Mouse (Mus musculus): ENCODE measurements around the gene Ttc26. TPM values are rescaled to one million over a fixed set of nuclear protein-coding genes. Genes with fewer than 3 reads are reported as not detected.
A peak's percentile ranks its signal among the peaks of the same experiment; 100 is the strongest.
"Not testable (repeated sequence)": the region's sequence is repeated elsewhere in the genome, so short reads cannot be mapped to it uniquely, and the experiment has no call there.

The Ttc26 gene
- polyA plus RNA-seq, 1 experiment from 2014 or later = 13.2 TPM

- no peak for ATAC-seq
- ChIA-PET CTCF (interaction anchor here (0.6 kb wide), 1 partner anchor 68 kb away, joined by 3 read pairs; no protein-coding TSS in a partner anchor), POLR2A (no interaction called here)
- no peak for TF ChIP-seq CTCF (IDR thresholded peaks at IDR 0.05)
- DNase-seq (ENCODE audit: low read depth, low spot score) = no peak
- in situ Hi-C loops (cut with MboI; ENCODE audit: low pct_unique_long_range_greater_than_20kb) = no loop called here
- no peaks in the 10 kb centered on the region for H3K27me3 ChIP-seq
These were observed 23.5 kb upstream of the Ttc26 start for GRCm38 (mm10) chr6:38357603-38358252.

- in situ Hi-C loops (cut with MboI; ENCODE audit: low pct_unique_long_range_greater_than_20kb) = no loop called here
- POLR2A ChIA-PET = no interaction called here
- DNase-seq (ENCODE audit: low read depth, low spot score) (no peak), ATAC-seq (no peak)
- CTCF ChIA-PET = no interaction called here
- no peak for TF ChIP-seq CTCF (IDR thresholded peaks at IDR 0.05)
- H3K27me3 ChIP-seq = no peaks in the 10 kb centered on the region
These were observed 22.8 kb upstream of the Ttc26 start for GRCm38 (mm10) chr6:38358253-38359027.

DNA sequence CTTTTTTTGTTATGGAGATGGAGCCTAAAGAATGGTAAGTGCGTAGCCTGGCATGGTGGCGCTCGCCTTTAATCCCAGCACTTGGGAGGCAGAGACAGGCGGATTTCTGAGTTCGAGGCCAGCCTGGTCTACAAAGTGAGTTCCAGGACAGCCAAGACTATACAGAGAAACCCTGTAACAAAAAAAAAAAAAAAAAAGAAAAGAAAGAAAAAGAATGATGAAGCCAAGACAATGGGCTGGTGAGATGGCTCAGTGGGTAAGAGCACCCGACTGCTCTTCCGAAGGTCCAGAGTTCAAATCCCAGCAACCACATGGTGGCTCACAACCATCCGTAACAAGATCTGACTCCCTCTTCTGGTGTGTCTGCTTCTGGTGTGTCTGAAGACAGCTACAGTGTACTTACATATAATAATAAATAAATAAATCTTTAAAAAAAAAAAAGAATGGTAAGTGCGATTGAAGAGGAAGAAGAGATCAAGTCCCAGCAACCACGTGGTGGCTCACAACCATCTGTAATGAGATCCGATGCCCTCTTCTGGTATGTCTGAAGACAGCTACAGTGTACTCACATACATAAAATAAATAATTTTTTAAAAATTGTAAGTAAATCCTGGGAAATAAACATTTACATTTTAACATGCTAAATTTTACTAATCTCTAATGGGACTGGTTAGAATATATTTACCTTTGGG lies 22.1 kb upstream of the Ttc26 start:
- DNase-seq (ENCODE audit: low read depth, low spot score); POLR2A ChIA-PET; H3K27me3 ChIP-seq; ATAC-seq; CTCF ChIA-PET; in situ Hi-C loops (cut with MboI; ENCODE audit: low pct_unique_long_range_greater_than_20kb): not testable (repeated sequence)

- CTCF ChIA-PET = no interaction called here
- DNase-seq (ENCODE audit: low read depth, low spot score) (no peak), ATAC-seq (no peak)
- POLR2A ChIA-PET = no interaction called here
- in situ Hi-C loops (cut with MboI; ENCODE audit: low pct_unique_long_range_greater_than_20kb) = no loop called here
- H3K27me3 ChIP-seq = no peaks in the 10 kb centered on the region
- TF ChIP-seq CTCF (IDR thresholded peaks at IDR 0.05) = no peak
These were observed 21.4 kb upstream of the Ttc26 start for GRCm38 (mm10) chr6:38359736-38360499.

DNA sequence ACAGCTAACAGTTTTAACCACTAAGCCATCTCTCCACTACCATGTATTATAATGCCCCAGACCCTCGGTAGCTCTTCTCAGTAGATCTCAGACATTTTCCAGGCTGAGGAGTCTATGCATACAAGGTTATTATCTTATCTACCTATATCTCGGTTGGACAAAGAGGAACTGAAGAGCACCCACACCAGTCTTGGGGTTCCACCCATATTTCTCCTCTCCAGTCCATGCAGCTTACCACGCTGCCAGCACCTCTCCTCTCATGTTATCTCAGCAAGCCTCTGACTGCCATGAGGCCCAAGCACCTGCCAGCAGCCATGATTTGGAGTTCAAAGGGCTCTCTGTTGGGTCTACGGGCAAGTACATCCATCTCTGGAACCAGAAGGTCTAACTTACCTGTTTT lies 20.2 kb upstream of the Ttc26 start:
- TF ChIP-seq CTCF (IDR thresholded peaks at IDR 0.05) = no peak
- ATAC-seq (no peak), DNase-seq (ENCODE audit: low read depth, low spot score) (no peak)
- H3K27me3 ChIP-seq = no peaks in the 10 kb centered on the region
- in situ Hi-C loops (cut with MboI; ENCODE audit: low pct_unique_long_range_greater_than_20kb) = no loop called here
- POLR2A ChIA-PET = no interaction called here
- CTCF ChIA-PET = no interaction called here

DNA sequence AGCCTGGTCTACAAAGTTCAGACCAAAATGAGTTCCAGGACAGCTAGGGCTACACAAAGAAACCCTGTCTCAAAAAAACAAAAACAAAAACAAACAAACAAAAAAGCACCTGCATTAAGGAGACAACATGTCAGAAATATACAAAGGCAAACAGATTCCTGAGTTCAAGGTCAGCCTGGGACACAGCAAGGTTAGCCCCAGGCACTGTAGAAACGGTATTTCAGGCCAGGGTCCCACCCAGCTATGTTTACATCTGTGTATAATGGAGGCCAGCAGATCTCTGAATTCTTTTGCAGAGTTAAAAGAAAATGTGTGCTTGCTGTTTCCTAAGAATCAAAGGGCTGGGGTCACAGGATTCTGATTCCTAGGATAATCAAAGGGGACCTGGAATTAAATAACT lies 19.3 kb upstream of the Ttc26 start:
- POLR2A ChIA-PET = no interaction called here

DNA sequence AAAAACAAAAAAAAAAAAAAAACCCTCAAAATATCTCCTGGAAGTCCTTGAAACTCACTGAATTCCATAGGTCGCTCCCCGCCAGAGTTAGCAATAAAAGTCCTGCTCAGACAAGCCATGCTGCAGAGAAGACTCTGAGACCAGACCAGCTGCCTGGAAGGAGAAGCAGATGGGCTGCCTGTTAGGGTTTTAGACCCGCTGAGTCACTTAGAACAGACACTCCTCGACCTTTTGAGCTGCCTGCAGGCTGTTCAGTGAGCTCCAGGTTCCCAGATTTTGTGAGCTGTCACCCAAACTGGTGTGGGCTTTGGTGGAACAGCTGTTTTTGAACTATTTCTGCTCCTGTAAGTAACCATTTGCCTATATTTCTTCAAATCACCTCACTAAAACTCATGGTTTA lies 17.9 kb upstream of the Ttc26 start:
- CTCF ChIA-PET = no interaction called here
- no peak for ATAC-seq
- in situ Hi-C loops (cut with MboI; ENCODE audit: low pct_unique_long_range_greater_than_20kb) = no loop called here
- POLR2A ChIA-PET = no interaction called here
- no peaks in the 10 kb centered on the region for H3K27me3 ChIP-seq
- no peak for DNase-seq (ENCODE audit: low read depth, low spot score)
- TF ChIP-seq CTCF (IDR thresholded peaks at IDR 0.05) = no peak

More for the DNA sequence above, 19.3 kb upstream of the Ttc26 start:
- no peak for TF ChIP-seq CTCF (IDR thresholded peaks at IDR 0.05)
- DNase-seq (ENCODE audit: low read depth, low spot score) (no peak), ATAC-seq (no peak)
- CTCF ChIA-PET = interaction anchor here (1.2 kb wide), 1 partner anchor 8 kb away, joined by 3 read pairs; no protein-coding TSS in a partner anchor
- in situ Hi-C loops (cut with MboI; ENCODE audit: low pct_unique_long_range_greater_than_20kb) = no loop called here
- H3K27me3 ChIP-seq = no peaks in the 10 kb centered on the region

- POLR2A ChIA-PET = no interaction called here
These were observed 17.1 kb upstream of the Ttc26 start for GRCm38 (mm10) chr6:38364121-38364520.

GRCm38 (mm10) chr6:38369945-38370344 lies 11.3 kb upstream of the Ttc26 start:
- no peaks in the 10 kb centered on the region for H3K27me3 ChIP-seq
- ChIA-PET POLR2A (interaction anchor here (0.6 kb wide), 1 partner anchor 34 kb away, joined by 3 read pairs; no protein-coding TSS in a partner anchor), CTCF (interaction anchor here (1.0 kb wide), 1 partner anchor 8 kb away, joined by 3 read pairs; no protein-coding TSS in a partner anchor)
- peak; percentile 20 for TF ChIP-seq CTCF (IDR thresholded peaks at IDR 0.05)
- in situ Hi-C loops (cut with MboI; ENCODE audit: low pct_unique_long_range_greater_than_20kb) = no loop called here
- ATAC-seq = no peak
- no peak for DNase-seq (ENCODE audit: low read depth, low spot score)

More at GRCm38 (mm10) chr6:38364121-38364520, 17.1 kb upstream of the Ttc26 start:
- DNase-seq (ENCODE audit: low read depth, low spot score) (no peak), ATAC-seq (no peak)
- in situ Hi-C loops (cut with MboI; ENCODE audit: low pct_unique_long_range_greater_than_20kb) = no loop called here
- no peaks in the 10 kb centered on the region for H3K27me3 ChIP-seq
- CTCF ChIA-PET = no interaction called here
- TF ChIP-seq CTCF (IDR thresholded peaks at IDR 0.05) = no peak

DNA sequence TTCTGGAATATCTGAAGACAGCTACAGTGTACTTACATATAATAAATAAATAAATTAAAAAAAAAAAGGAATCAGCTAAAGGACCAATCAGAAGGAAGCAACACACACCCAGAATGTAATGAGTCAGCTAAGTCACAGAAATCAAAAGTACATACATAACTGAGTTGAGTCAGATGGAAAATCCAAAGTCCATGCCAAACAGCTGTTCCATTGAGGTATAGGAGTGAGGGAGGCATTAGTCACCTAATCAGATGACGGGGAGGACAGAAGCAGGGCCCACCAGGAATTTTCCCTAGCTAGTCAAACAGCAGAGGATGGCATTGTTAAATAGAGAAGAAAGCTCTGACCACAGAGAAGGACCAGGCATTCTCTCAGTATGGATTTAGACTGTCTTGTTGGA lies 7.0 kb upstream of the Ttc26 start:
- DNase-seq (ENCODE audit: low read depth, low spot score) (peak; percentile 15), ATAC-seq (no peak)
- in situ Hi-C loops (cut with MboI; ENCODE audit: low pct_unique_long_range_greater_than_20kb) = no loop called here
- TF ChIP-seq CTCF (IDR thresholded peaks at IDR 0.05) = no peak
- POLR2A ChIA-PET = no interaction called here
- CTCF ChIA-PET = no interaction called here
- H3K27me3 ChIP-seq = no peaks in the 10 kb centered on the region
